Mouse (Mus musculus): ENCODE data around the gene Nelfe. TPM values are rescaled to one million over a fixed set of nuclear protein-coding genes. Genes with fewer than 3 reads are reported as not detected.
"Not testable (repeated sequence)": the region's sequence is repeated elsewhere in the genome, so short reads cannot be mapped to it uniquely, and the experiment has no call there.

Nelfe gene
- polyA plus RNA-seq, 1 experiment from 2014 or later: 94.4 TPM

- no peak overlapping the region for H3K4me3 ChIP-seq
- ATAC-seq (ENCODE audit: low FRiP score, low read depth): no peak
- H3K27ac ChIP-seq (replicated peaks): no peak overlapping the region
- H3K9ac ChIP-seq: no peak overlapping the region
- 82% methylated on average over 7 of the region's 7 CpGs for WGBS
- no peaks in the 10 kb centered on the region for H3K4me1 ChIP-seq (replicated peaks)
- no peaks in the 10 kb centered on the region for H3K27me3 ChIP-seq
- no peak overlapping the region for H3K4me2 ChIP-seq
- H3K36me3 ChIP-seq: no peaks in the 10 kb centered on the region
- H3K9me3 ChIP-seq: no peaks in the 10 kb centered on the region
These were observed 35.3 kb upstream of the Nelfe start for GRCm38 (mm10) chr17:34814818-34815370.

- peaks cover 10% of the 10 kb centered on the region for H3K4me1 ChIP-seq (replicated peaks)
- not testable (repeated sequence) for ATAC-seq (ENCODE audit: low FRiP score, low read depth); H3K4me2 ChIP-seq; H3K27ac ChIP-seq (replicated peaks); H3K27me3 ChIP-seq; H3K4me3 ChIP-seq; H3K9me3 ChIP-seq; H3K9ac ChIP-seq
- peaks cover 58% of the 10 kb centered on the region for H3K36me3 ChIP-seq
- 97% methylated on average over 1 of the region's 1 CpGs for WGBS
These were observed 19.4 kb upstream of the Nelfe start for GRCm38 (mm10) chr17:34830776-34831175.

GRCm38 (mm10) chr17:34836155-34836855, 13.9 kb upstream of the Nelfe start:
- peak overlapping the region; percentile 80 for H3K4me3 ChIP-seq
- H3K4me2 ChIP-seq: peak overlapping the region; percentile 98
- peaks cover 41% of the 10 kb centered on the region for H3K36me3 ChIP-seq
- H3K9ac ChIP-seq: peak overlapping the region; percentile 68
- no peaks in the 10 kb centered on the region for H3K9me3 ChIP-seq
- no peaks in the 10 kb centered on the region for H3K27me3 ChIP-seq
- ATAC-seq (ENCODE audit: low FRiP score, low read depth): peak; percentile 86
- H3K4me1 ChIP-seq (replicated peaks): peaks cover 31% of the 10 kb centered on the region
- peak overlapping the region; percentile 81 for H3K27ac ChIP-seq (replicated peaks)
- 3% methylated on average over 43 of the region's 48 CpGs for WGBS

GRCm38 (mm10) chr17:34836856-34837221, 13.4 kb upstream of the Nelfe start, which contains the start of the genes Stk19 and Dxo:
TSS of gene Stk19 (minus strand) at chr17:34836945.
TSS of gene Dxo (plus strand) at chr17:34837019.
- Histone ChIP-seq H3K27ac (replicated peaks) (peak within 1 kb of the TSS; percentile 81), H3K9ac (peak within 1 kb of the TSS; percentile 68), H3K36me3 (peaks cover 45% of the 10 kb centered on the region), H3K9me3 (no peaks in the 10 kb centered on the region), H3K27me3 (no peaks in the 10 kb centered on the region), H3K4me1 (replicated peaks) (peaks cover 31% of the 10 kb centered on the region), H3K4me3 (peak within 1 kb of the TSS; percentile 80), H3K4me2 (peak within 1 kb of the TSS; percentile 98)
- ATAC-seq (ENCODE audit: low FRiP score, low read depth): peak; percentile 92
- WGBS: under 1% methylated on average over 40 of the region's 40 CpGs

- Histone ChIP-seq H3K9ac (peak overlapping the region; percentile 68), H3K4me3 (peak overlapping the region; percentile 80), H3K27me3 (no peaks in the 10 kb centered on the region), H3K4me2 (peak overlapping the region; percentile 98), H3K9me3 (no peaks in the 10 kb centered on the region), H3K27ac (replicated peaks) (peak overlapping the region; percentile 81), H3K36me3 (peaks cover 47% of the 10 kb centered on the region), H3K4me1 (replicated peaks) (peaks cover 31% of the 10 kb centered on the region)
- 39% methylated on average over 43 of the region's 43 CpGs for WGBS
- peak; percentile 7 for ATAC-seq (ENCODE audit: low FRiP score, low read depth)
These were observed 12.5 kb upstream of the Nelfe start for GRCm38 (mm10) chr17:34837464-34838324.

GRCm38 (mm10) chr17:34838785-34839184, 11.4 kb upstream of the Nelfe start:
- Histone ChIP-seq H3K9me3 (no peaks in the 10 kb centered on the region), H3K9ac (no peak overlapping the region), H3K4me2 (no peak overlapping the region), H3K4me3 (no peak overlapping the region), H3K4me1 (replicated peaks) (peaks cover 31% of the 10 kb centered on the region), H3K27me3 (no peaks in the 10 kb centered on the region), H3K27ac (replicated peaks) (no peak overlapping the region), H3K36me3 (peaks cover 52% of the 10 kb centered on the region)
- 92% methylated on average over 7 of the region's 7 CpGs for WGBS
- no peak for ATAC-seq (ENCODE audit: low FRiP score, low read depth)

GRCm38 (mm10) chr17:34840736-34841307, 9.4 kb upstream of the Nelfe start:
- Histone ChIP-seq H3K36me3 (peaks cover 63% of the 10 kb centered on the region), H3K27me3 (no peaks in the 10 kb centered on the region), H3K9ac (no peak overlapping the region), H3K27ac (replicated peaks) (no peak overlapping the region), H3K4me3 (no peak overlapping the region), H3K4me2 (no peak overlapping the region), H3K9me3 (no peaks in the 10 kb centered on the region), H3K4me1 (replicated peaks) (peaks cover 21% of the 10 kb centered on the region)
- no peak for ATAC-seq (ENCODE audit: low FRiP score, low read depth)
- WGBS: 87% methylated on average over 6 of the region's 6 CpGs

- Histone ChIP-seq H3K9me3 (no peaks in the 10 kb centered on the region), H3K4me1 (replicated peaks) (peaks cover 8% of the 10 kb centered on the region), H3K36me3 (peaks cover 73% of the 10 kb centered on the region), H3K27me3 (no peaks in the 10 kb centered on the region), H3K4me3 (no peak overlapping the region), H3K9ac (no peak overlapping the region), H3K27ac (replicated peaks) (no peak overlapping the region), H3K4me2 (no peak overlapping the region)
- no peak for ATAC-seq (ENCODE audit: low FRiP score, low read depth)
- WGBS: 94% methylated on average over 13 of the region's 13 CpGs
These were observed 5.3 kb upstream of the Nelfe start for GRCm38 (mm10) chr17:34844884-34845283.

GRCm38 (mm10) chr17:34847192-34847591, 3.0 kb upstream of the Nelfe start:
- Histone ChIP-seq H3K27me3 (no peaks in the 10 kb centered on the region), H3K9ac (no peak overlapping the region), H3K27ac (replicated peaks) (no peak overlapping the region), H3K36me3 (peaks cover 53% of the 10 kb centered on the region), H3K4me1 (replicated peaks) (peaks cover 24% of the 10 kb centered on the region), H3K9me3 (no peaks in the 10 kb centered on the region), H3K4me2 (no peak overlapping the region), H3K4me3 (no peak overlapping the region)
- WGBS: 91% methylated on average over 6 of the region's 6 CpGs
- ATAC-seq (ENCODE audit: low FRiP score, low read depth): no peak

GRCm38 (mm10) chr17:34847615-34848014, 2.6 kb upstream of the Nelfe start:
- 96% methylated on average over 7 of the region's 7 CpGs for WGBS
- Histone ChIP-seq H3K4me1 (replicated peaks) (peaks cover 25% of the 10 kb centered on the region), H3K27me3 (no peaks in the 10 kb centered on the region), H3K27ac (replicated peaks) (no peak overlapping the region), H3K9ac (no peak overlapping the region), H3K9me3 (no peaks in the 10 kb centered on the region), H3K4me2 (no peak overlapping the region), H3K36me3 (peaks cover 54% of the 10 kb centered on the region), H3K4me3 (no peak overlapping the region)
- no peak for ATAC-seq (ENCODE audit: low FRiP score, low read depth)

- WGBS: 2% methylated on average over 25 of the region's 25 CpGs
- peak overlapping the region; percentile 73 for H3K27ac ChIP-seq (replicated peaks)
- peak; percentile 2; the same call in 1 of the 2 replicates for ATAC-seq (ENCODE audit: low FRiP score, low read depth)
- no peaks in the 10 kb centered on the region for H3K27me3 ChIP-seq
- H3K4me3 ChIP-seq: peak overlapping the region; percentile 74
- H3K4me1 ChIP-seq (replicated peaks): peaks cover 25% of the 10 kb centered on the region
- peak overlapping the region; percentile 80 for H3K4me2 ChIP-seq
- peak overlapping the region; percentile 90 for H3K9ac ChIP-seq
- H3K9me3 ChIP-seq: no peaks in the 10 kb centered on the region
- peaks cover 57% of the 10 kb centered on the region for H3K36me3 ChIP-seq
These were observed 430 bp downstream of the Nelfe start for GRCm38 (mm10) chr17:34850517-34851125.
